Mouse (Mus musculus) bone marrow, adult 2 months (tissue): Measurements from ENCODE around the gene Cox20.

ENCODE experiments used
- CTCF ChIP-seq: fragments of 200-500 bp; IDR thresholded peaks from 2 replicates; pipeline ENCODE4 v1.5.1; 2011; ENCODE audit warnings: low read length, control low read depth; ENCODE audit not compliant: control insufficient read depth, insufficient read depth
- POLR2A ChIP-seq: fragments of 200-500 bp; IDR thresholded peaks from 2 replicates; pipeline ENCODE4 v1.6.1; 2011; ENCODE audit warnings: low read depth, mild to moderate bottlenecking, control low read depth, low read length, borderline replicate concordance; ENCODE audit not compliant: control insufficient read depth

GRCm38 (mm10) chr1:178287601-178288176 is 31.2 kb upstream of the Cox20 start:
- TF ChIP-seq CTCF (no peak), POLR2A (no peak)
